Mouse (Mus musculus) adrenal gland, postnatal 10 days (tissue): ENCODE measurements around the gene Kmt2b. TPM values are rescaled to one million over a fixed set of nuclear protein-coding genes. Genes with fewer than 3 reads are reported as not detected.

Source experiments
- DNase-seq: peaks from one replicate; pipeline ENCODE4 v3.0.0; 2021; ENCODE audit warnings: mixed read lengths
- total RNA-seq, 2 experiments: library from RNA; stranded (reverse); gene quantifications; 2 replicates each; pipeline ENCODE4 v1.2.3; 2021

The Kmt2b gene
- total RNA-seq, 2 experiments from 2014 or later, result 34.9 to 48.7 TPM

GRCm38 (mm10) chr7:30566033-30566432 lies 22.5 kb downstream of the Kmt2b start:
- DNase-seq, result no peak

GRCm38 (mm10) chr7:30564970-30565571 lies 23.5 kb downstream of the Kmt2b start, which contains the start of gene Igflr1:
Igflr1 (plus strand) TSS chr7:30565427.
- no peak for DNase-seq

- DNase-seq, result no peak
These were observed 24.6 kb downstream of the Kmt2b start for GRCm38 (mm10) chr7:30563906-30564280.

- DNase-seq, result peak; percentile 96
These were observed 25.2 kb downstream of the Kmt2b start, which contains the start of the genes U2af1l4, Gm49396 and Psenen for GRCm38 (mm10) chr7:30563117-30563905. U2af1l4 (plus strand) TSS chr7:30563301. Gm49396 (plus strand) TSS chr7:30563344. Psenen (minus strand) TSS chr7:30563627.

GRCm38 (mm10) chr7:30562526-30563116 lies 25.9 kb downstream of the Kmt2b start:
- no peak for DNase-seq

GRCm38 (mm10) chr7:30560296-30560695 lies 28.2 kb downstream of the Kmt2b start:
- DNase-seq, result no peak

- DNase-seq, result peak; percentile 96
These were observed 29.0 kb downstream of the Kmt2b start, which contains the start of gene Lin37 for GRCm38 (mm10) chr7:30559443-30559954. Lin37 (minus strand) TSS chr7:30559838.

- DNase-seq, result no peak
These were observed 29.7 kb downstream of the Kmt2b start for GRCm38 (mm10) chr7:30558656-30559442.

GRCm38 (mm10) chr7:30557901-30558514 lies 30.5 kb downstream of the Kmt2b start:
- DNase-seq, result no peak

GRCm38 (mm10) chr7:30556894-30557536 lies 31.5 kb downstream of the Kmt2b start:
- no peak for DNase-seq

- DNase-seq, result no peak
These were observed 34.5 kb downstream of the Kmt2b start for GRCm38 (mm10) chr7:30553810-30554584.

GRCm38 (mm10) chr7:30553021-30553589 lies 35.4 kb downstream of the Kmt2b start:
- DNase-seq, result peak; percentile 84

- DNase-seq, result peak; percentile 97
These were observed 36.2 kb downstream of the Kmt2b start, which contains the start of the genes Hspb6 and Proser3 for GRCm38 (mm10) chr7:30552102-30553020. Hspb6 (plus strand) TSS chr7:30552178. Proser3 (minus strand) TSS chr7:30552299.

- DNase-seq, result no peak
These were observed 37.0 kb downstream of the Kmt2b start for GRCm38 (mm10) chr7:30551445-30552101.

- no peak for DNase-seq
These were observed 37.9 kb downstream of the Kmt2b start for GRCm38 (mm10) chr7:30550603-30551002.

- no peak for DNase-seq
These were observed 38.6 kb downstream of the Kmt2b start for GRCm38 (mm10) chr7:30549880-30550279.

- no peak for DNase-seq
These were observed 44.2 kb downstream of the Kmt2b start for GRCm38 (mm10) chr7:30544327-30544726.

- no peak for DNase-seq
These were observed 48.0 kb downstream of the Kmt2b start for GRCm38 (mm10) chr7:30540572-30540971.
